Mouse (Mus musculus): Measurements from ENCODE around the gene Klhl33. TPM values are rescaled to one million over a fixed set of nuclear protein-coding genes. Genes with fewer than 3 reads are reported as not detected.
"Not testable (repeated sequence)": the region's sequence is repeated elsewhere in the genome, so short reads cannot be mapped to it uniquely, and the experiment has no call there.

Gene Klhl33
- polyA plus RNA-seq, 1 experiment from 2014 or later: 0.11 TPM

DNA sequence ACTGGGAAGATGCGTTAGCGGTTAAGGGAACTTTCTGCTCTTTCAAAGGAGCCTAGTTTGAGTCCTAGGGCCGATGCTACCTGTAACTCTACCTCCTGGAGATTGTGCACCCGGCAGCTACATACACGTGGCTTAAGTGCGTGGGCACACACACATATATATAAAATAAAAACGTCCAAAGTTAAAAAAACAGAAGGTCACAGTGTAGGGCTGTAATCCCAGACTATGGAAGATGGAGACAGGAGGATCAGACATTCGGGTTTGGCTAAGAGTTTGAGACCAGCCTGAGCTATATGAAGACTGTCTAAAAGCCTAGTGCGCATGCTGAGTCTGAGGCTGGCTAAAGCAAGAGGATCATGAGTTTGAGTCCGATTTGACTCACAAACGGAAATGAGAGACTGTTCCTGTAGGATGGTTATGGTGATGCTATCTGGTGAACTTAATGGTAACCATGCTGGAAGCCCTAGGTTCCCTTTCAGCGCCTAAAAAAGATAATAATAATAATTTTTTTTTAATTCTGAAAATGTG, 34.2 kb upstream of the Klhl33 start:
- ATAC-seq (replicated peaks; ENCODE audit: low FRiP score, low TSS enrichment, low read depth): no peak
- H3K27ac ChIP-seq (ENCODE audit: low read depth): peak overlapping the region; percentile 90

DNA sequence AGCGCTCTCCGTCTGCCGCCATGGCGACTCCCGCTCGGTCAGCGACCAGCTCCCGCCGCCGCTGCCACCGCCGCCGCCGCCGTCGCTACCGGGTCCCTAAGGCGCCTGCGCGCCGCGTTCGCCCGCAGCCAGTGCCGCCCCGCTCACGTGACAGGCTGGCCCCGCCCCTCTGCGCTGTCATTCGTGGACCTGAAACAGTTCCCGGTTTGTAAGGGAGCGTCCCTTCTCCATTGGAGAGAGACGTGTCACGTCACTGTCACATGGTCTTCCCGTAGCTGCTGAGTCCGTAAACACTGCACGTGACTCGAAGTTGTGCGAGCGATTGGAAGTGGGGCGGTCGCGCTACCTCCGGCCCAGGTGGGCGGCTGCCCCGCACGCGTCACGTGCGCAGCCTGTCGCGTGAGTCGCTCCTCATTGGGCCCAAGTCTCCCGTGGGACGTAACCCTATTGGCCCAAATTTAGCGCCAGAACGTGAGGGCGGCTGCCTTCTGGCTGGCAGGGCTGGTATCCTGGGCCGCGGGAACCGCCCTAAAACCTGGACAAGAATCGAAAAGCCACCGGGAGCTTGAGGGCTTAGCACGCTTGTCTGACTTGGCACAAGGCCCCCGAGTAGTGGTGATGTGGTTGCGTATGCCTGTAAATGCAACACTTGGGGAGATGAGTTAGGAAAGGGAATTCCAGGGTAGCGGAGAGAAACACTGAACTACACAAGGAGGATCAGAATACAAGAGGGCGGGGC, 33.6 kb upstream of the Klhl33 start, which contains the start of the genes Pip4p1 and Pnp:
Pip4p1 (minus strand) TSS at position 103 of the 739 bp plus-strand sequence.
Pnp (plus strand) TSS at position 329 of the 739 bp plus-strand sequence.
- Histone ChIP-seq H3K4me2 (ENCODE audit: low read length) (peak within 1 kb of the TSS; percentile 74), H3K9ac (ENCODE audit: low read length) (peak within 1 kb of the TSS; percentile 97), H3K4me3 (ENCODE audit: low read depth, low read length) (peak within 1 kb of the TSS; percentile 87), H3K36me3 (ENCODE audit: control insufficient read depth, insufficient read depth, low read length) (peaks cover 37% of the 10 kb centered on the region), H3K27ac (ENCODE audit: low read depth) (peak within 1 kb of the TSS; percentile 90), H3K27me3 (replicated peaks; ENCODE audit: control insufficient read depth, insufficient read depth, low read length) (no peaks in the 10 kb centered on the region), H3K4me1 (replicated peaks; ENCODE audit: control insufficient read depth, insufficient read depth, low read length) (peaks cover 10% of the 10 kb centered on the region), H3K9me3 (ENCODE audit: control insufficient read depth, low read length) (no peaks in the 10 kb centered on the region)
- under 1% methylated on average over 64 of the region's 68 CpGs for WGBS
- ATAC-seq (replicated peaks; ENCODE audit: low FRiP score, low TSS enrichment, low read depth): peak; percentile 99
- peak; percentile 99 for DNase-seq (ENCODE audit: low spot score)

More for the DNA sequence above, 34.2 kb upstream of the Klhl33 start:
- H3K4me1 ChIP-seq (replicated peaks; ENCODE audit: control insufficient read depth, insufficient read depth, low read length): peaks cover 10% of the 10 kb centered on the region
- peak overlapping the region; percentile 55 for H3K9ac ChIP-seq (ENCODE audit: low read length)
- DNase-seq (ENCODE audit: low spot score): no peak
- WGBS: 12% methylated on average over 12 of the region's 12 CpGs
- H3K9me3 ChIP-seq (ENCODE audit: control insufficient read depth, low read length): no peaks in the 10 kb centered on the region
- H3K36me3 ChIP-seq (ENCODE audit: control insufficient read depth, insufficient read depth, low read length): peaks cover 31% of the 10 kb centered on the region
- H3K27me3 ChIP-seq (replicated peaks; ENCODE audit: control insufficient read depth, insufficient read depth, low read length): no peaks in the 10 kb centered on the region
- H3K4me2 ChIP-seq (ENCODE audit: low read length): peak overlapping the region; percentile 64
- peak overlapping the region; percentile 87 for H3K4me3 ChIP-seq (ENCODE audit: low read depth, low read length)

DNA sequence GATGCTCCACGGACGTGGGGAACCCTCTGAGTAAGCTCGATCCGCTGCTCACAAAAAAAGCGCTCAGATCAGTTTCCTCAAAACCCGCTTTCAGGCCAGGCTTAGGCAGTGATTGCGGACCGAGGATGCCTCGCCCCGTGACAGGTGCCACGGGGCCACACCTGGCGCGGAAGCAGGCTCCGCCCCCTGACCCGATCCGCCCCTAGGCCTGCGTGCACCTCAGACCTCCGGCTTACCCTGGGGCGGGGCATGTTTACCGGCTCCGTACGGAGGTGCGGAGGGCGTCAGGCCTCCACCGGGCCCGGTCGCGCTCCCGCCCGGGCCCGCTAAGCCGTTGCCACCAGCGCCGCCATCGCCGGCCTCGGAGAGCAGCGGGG, 33.1 kb upstream of the Klhl33 start:
- H3K27ac ChIP-seq (ENCODE audit: low read depth): peak overlapping the region; percentile 82
- H3K4me1 ChIP-seq (replicated peaks; ENCODE audit: control insufficient read depth, insufficient read depth, low read length): peaks cover 10% of the 10 kb centered on the region
- WGBS: 0% methylated on average over 33 of the region's 38 CpGs
- DNase-seq (ENCODE audit: low spot score) (peak; percentile 78), ATAC-seq (replicated peaks; ENCODE audit: low FRiP score, low TSS enrichment, low read depth) (peak; percentile 74)
- peaks cover 37% of the 10 kb centered on the region for H3K36me3 ChIP-seq (ENCODE audit: control insufficient read depth, insufficient read depth, low read length)
- no peaks in the 10 kb centered on the region for H3K9me3 ChIP-seq (ENCODE audit: control insufficient read depth, low read length)
- H3K27me3 ChIP-seq (replicated peaks; ENCODE audit: control insufficient read depth, insufficient read depth, low read length): no peaks in the 10 kb centered on the region
- peak overlapping the region; percentile 97 for H3K9ac ChIP-seq (ENCODE audit: low read length)
- H3K4me3 ChIP-seq (ENCODE audit: low read depth, low read length): peak overlapping the region; percentile 87
- peak overlapping the region; percentile 74 for H3K4me2 ChIP-seq (ENCODE audit: low read length)

- H3K4me3 ChIP-seq (ENCODE audit: low read depth, low read length): peak overlapping the region; percentile 87
- H3K4me1 ChIP-seq (replicated peaks; ENCODE audit: control insufficient read depth, insufficient read depth, low read length): peaks cover 10% of the 10 kb centered on the region
- WGBS: 12% methylated on average over 10 of the region's 10 CpGs
- peak overlapping the region; percentile 82 for H3K27ac ChIP-seq (ENCODE audit: low read depth)
- ATAC-seq (replicated peaks; ENCODE audit: low FRiP score, low TSS enrichment, low read depth) (no peak), DNase-seq (ENCODE audit: low spot score) (no peak)
- peak overlapping the region; percentile 97 for H3K9ac ChIP-seq (ENCODE audit: low read length)
- no peaks in the 10 kb centered on the region for H3K27me3 ChIP-seq (replicated peaks; ENCODE audit: control insufficient read depth, insufficient read depth, low read length)
- no peaks in the 10 kb centered on the region for H3K9me3 ChIP-seq (ENCODE audit: control insufficient read depth, low read length)
- peaks cover 37% of the 10 kb centered on the region for H3K36me3 ChIP-seq (ENCODE audit: control insufficient read depth, insufficient read depth, low read length)
- peak overlapping the region; percentile 74 for H3K4me2 ChIP-seq (ENCODE audit: low read length)
These were observed 32.6 kb upstream of the Klhl33 start for GRCm38 (mm10) chr14:50929951-50930350.

GRCm38 (mm10) chr14:50927366-50927765, 30.1 kb upstream of the Klhl33 start:
- 67% methylated on average over 3 of the region's 3 CpGs for WGBS
- Histone ChIP-seq H3K27me3 (replicated peaks; ENCODE audit: control insufficient read depth, insufficient read depth, low read length) (no peaks in the 10 kb centered on the region), H3K27ac (ENCODE audit: low read depth) (no peak overlapping the region), H3K4me2 (ENCODE audit: low read length) (no peak overlapping the region), H3K36me3 (ENCODE audit: control insufficient read depth, insufficient read depth, low read length) (peaks cover 37% of the 10 kb centered on the region), H3K4me1 (replicated peaks; ENCODE audit: control insufficient read depth, insufficient read depth, low read length) (peaks cover 13% of the 10 kb centered on the region), H3K9ac (ENCODE audit: low read length) (no peak overlapping the region), H3K4me3 (ENCODE audit: low read depth, low read length) (no peak overlapping the region), H3K9me3 (ENCODE audit: control insufficient read depth, low read length) (no peaks in the 10 kb centered on the region)
- no peak for DNase-seq (ENCODE audit: low spot score)
- no peak for ATAC-seq (replicated peaks; ENCODE audit: low FRiP score, low TSS enrichment, low read depth)

GRCm38 (mm10) chr14:50925111-50925920, 28.0 kb upstream of the Klhl33 start:
- peak; percentile 16; the same call in 1 of the 2 replicates for ATAC-seq (replicated peaks; ENCODE audit: low FRiP score, low TSS enrichment, low read depth)

GRCm38 (mm10) chr14:50924281-50925064, 27.2 kb upstream of the Klhl33 start, which contains the start of the genes Osgep and Apex1:
Gene Osgep (minus strand): TSS chr14:50924893.
Gene Apex1 (plus strand): TSS chr14:50924968.
- Histone ChIP-seq H3K4me2 (ENCODE audit: low read length) (peak within 1 kb of the TSS; percentile 91), H3K9ac (ENCODE audit: low read length) (peak within 1 kb of the TSS; percentile 93), H3K36me3 (ENCODE audit: control insufficient read depth, insufficient read depth, low read length) (peaks cover 43% of the 10 kb centered on the region), H3K27ac (ENCODE audit: low read depth) (peak within 1 kb of the TSS; percentile 96), H3K4me3 (ENCODE audit: low read depth, low read length) (peak within 1 kb of the TSS; percentile 94), H3K27me3 (replicated peaks; ENCODE audit: control insufficient read depth, insufficient read depth, low read length) (no peaks in the 10 kb centered on the region), H3K9me3 (ENCODE audit: control insufficient read depth, low read length) (no peaks in the 10 kb centered on the region), H3K4me1 (replicated peaks; ENCODE audit: control insufficient read depth, insufficient read depth, low read length) (peaks cover 6% of the 10 kb centered on the region)
- DNase-seq (ENCODE audit: low spot score): peak; percentile 97
- under 1% methylated on average over 57 of the region's 57 CpGs for WGBS
- peak; percentile 95 for ATAC-seq (replicated peaks; ENCODE audit: low FRiP score, low TSS enrichment, low read depth)

More at GRCm38 (mm10) chr14:50925111-50925920, 28.0 kb upstream of the Klhl33 start:
- no peaks in the 10 kb centered on the region for H3K27me3 ChIP-seq (replicated peaks; ENCODE audit: control insufficient read depth, insufficient read depth, low read length)
- WGBS: under 1% methylated on average over 38 of the region's 38 CpGs
- peak overlapping the region; percentile 91 for H3K4me2 ChIP-seq (ENCODE audit: low read length)
- peak overlapping the region; percentile 94 for H3K4me3 ChIP-seq (ENCODE audit: low read depth, low read length)
- H3K9ac ChIP-seq (ENCODE audit: low read length): peak overlapping the region; percentile 93
- no peaks in the 10 kb centered on the region for H3K9me3 ChIP-seq (ENCODE audit: control insufficient read depth, low read length)
- peaks cover 37% of the 10 kb centered on the region for H3K36me3 ChIP-seq (ENCODE audit: control insufficient read depth, insufficient read depth, low read length)
- H3K27ac ChIP-seq (ENCODE audit: low read depth): peak overlapping the region; percentile 96
- DNase-seq (ENCODE audit: low spot score): no peak
- H3K4me1 ChIP-seq (replicated peaks; ENCODE audit: control insufficient read depth, insufficient read depth, low read length): peaks cover 13% of the 10 kb centered on the region

DNA sequence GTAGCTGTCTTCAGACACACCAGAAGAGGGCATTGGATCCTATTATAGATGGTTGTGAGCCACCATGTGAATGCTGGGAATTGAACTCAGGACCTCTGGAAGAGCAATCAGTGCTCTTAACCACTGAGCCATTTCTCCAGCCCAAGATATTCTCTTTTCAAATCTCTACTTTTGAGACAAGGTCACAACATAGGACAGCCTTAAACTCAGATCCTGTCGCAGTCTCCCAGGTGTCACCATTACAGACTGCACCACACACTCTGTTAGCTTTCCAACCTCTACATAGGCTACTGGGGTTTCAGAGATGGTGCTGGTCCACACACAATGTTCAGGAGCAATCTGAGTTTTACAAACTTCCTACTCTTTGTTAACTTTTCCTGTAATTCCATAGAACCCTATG, 26.1 kb upstream of the Klhl33 start:
- ATAC-seq (replicated peaks; ENCODE audit: low FRiP score, low TSS enrichment, low read depth); H3K4me1 ChIP-seq (replicated peaks; ENCODE audit: control insufficient read depth, insufficient read depth, low read length); DNase-seq (ENCODE audit: low spot score); H3K27me3 ChIP-seq (replicated peaks; ENCODE audit: control insufficient read depth, insufficient read depth, low read length); H3K27ac ChIP-seq (ENCODE audit: low read depth); H3K9me3 ChIP-seq (ENCODE audit: control insufficient read depth, low read length): not testable (repeated sequence)
- peak overlapping the region; percentile 91 for H3K4me2 ChIP-seq (ENCODE audit: low read length)
- H3K9ac ChIP-seq (ENCODE audit: low read length): peak overlapping the region; percentile 93
- H3K4me3 ChIP-seq (ENCODE audit: low read depth, low read length): peak overlapping the region; percentile 94
- 81% methylated on average over 1 of the region's 1 CpGs for WGBS
- H3K36me3 ChIP-seq (ENCODE audit: control insufficient read depth, insufficient read depth, low read length): peaks cover 43% of the 10 kb centered on the region

All from intestine, embryonic 14.5 days (tissue).